Mouse (Mus musculus) frontal cortex, postnatal 36 days (tissue): ENCODE measurements around the gene Cd300ld5.
"Not testable (repeated sequence)": the region's sequence is repeated elsewhere in the genome, so short reads cannot be mapped to it uniquely, and the experiment has no call there.

Experiments used
- DNase-seq, 2 experiments: peaks; one replicate each; pipeline ENCODE4 v3.0.0; 2022; ENCODE audit warnings: low spot score in 2 of 2

Gene Cd300ld5

DNA sequence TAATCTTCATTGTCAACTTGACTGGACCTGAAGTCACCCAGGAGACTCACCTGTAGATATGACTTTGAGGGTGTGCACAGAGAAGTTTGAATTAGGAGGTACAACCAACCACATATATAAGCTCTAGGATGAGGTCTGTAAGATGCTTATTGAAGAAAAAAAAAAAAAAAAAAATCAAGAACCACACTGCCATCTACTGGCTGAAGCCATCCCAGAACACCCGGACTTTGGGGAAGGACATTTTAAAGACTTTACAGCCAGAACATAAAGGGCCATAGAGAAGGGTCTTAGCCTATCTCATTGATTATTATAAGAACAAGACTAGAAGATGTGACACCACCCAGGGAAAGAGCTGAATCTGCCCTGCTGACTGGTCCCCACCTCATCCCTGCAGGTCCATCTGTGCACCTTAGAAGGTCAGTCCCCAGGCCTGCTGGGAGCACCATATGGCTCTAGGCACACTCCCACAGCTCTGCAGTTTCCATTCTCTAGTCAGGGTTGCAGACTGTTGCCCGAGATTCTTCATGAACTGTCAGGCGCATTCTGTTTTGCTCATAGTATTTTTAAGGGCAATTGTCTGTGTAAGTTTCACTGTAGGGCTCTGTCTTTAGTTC lies 11.8 kb upstream of the Cd300ld5 start:
- DNase-seq, result peak in 1 of 2 experiments; percentile 20

- DNase-seq, result no peak
Observed at GRCm38 (mm10) chr11:115048259-115048658, 10.7 kb upstream of the Cd300ld5 start, which contains the start of gene Cd300ld3. TSS of gene Cd300ld3 (minus strand) at chr11:115048409.

DNA sequence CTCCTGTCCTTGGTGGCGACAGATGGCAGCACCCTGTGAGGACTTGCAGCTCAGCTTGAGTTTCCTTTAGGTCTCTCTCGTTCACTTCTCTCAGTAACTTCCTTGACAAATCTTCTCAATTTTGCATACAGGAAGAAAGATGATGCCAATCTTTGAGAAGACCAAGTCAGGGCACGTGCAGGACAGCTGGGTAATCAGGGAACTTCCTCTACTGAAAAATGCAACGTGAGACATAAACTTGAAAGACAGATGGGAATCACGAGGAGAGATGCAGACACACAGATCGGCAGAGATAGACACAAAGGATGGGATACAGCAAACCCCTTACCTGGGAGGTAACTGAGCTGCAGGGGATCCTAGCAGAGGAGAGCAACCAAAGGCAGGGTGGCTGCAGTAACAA lies 10.7 kb downstream of the Cd300ld5 start, which contains the start of gene Cd300ld4:
Cd300ld4 (minus strand) TSS at position 101 of the 400 bp plus-strand sequence.
- DNase-seq, result not testable (repeated sequence)

GRCm38 (mm10) chr11:115016093-115016492 lies 21.5 kb downstream of the Cd300ld5 start, which contains the start of gene Cd300ld2:
TSS of gene Cd300ld2 (minus strand) at chr11:115016193.
- not testable (repeated sequence) for DNase-seq

DNA sequence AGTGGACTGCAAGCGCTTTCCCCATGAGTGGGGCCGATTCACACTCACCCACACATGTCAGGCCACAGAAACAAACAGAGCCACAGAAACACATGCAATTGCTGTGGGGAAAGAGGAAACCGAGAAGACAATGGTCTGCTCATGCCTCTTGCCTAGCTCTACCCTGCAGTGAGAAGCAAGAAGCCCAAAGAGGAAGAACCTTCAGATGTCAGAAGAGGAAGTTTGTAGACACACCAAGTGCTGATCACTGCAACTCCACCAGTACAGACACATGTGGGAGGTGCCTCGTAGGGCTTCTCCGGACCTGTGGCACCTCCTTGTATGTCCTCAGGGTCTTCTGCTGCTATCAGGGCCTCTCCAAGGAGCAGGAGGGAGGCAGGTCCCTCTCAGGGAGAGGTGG lies 33.5 kb downstream of the Cd300ld5 start:
- DNase-seq, result no peak

DNA sequence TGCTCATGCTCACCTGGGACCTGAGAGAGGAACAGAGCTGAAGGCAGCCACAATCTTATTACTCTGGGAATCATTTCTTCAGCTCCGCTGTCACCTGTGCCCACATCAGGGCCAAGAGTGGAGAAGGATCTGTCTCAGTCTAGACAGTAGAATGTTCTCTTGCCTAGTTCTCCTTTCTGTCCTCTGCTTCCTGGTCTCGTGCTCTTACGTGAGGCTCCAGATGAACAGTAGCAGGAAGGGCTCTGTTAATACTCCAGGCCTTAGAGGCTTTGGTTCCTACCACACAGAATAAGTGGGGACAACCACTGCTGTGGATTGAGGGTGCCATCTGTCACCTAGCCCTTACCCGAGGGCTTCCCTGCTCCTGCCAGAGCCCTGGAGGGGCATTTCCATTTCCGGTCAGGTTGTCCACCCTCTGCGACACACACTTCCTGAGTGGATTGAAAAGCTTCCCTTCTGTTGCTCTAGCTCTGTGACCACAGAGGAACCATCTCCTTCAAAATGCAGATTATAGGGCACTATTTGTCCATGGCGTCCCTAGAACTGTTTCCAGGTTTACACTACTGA lies 36.0 kb downstream of the Cd300ld5 start, which contains the start of gene Cd300c2:
Cd300c2 (minus strand) TSS at position 407 of the 567 bp plus-strand sequence.
- no peak for DNase-seq

GRCm38 (mm10) chr11:114989793-114990192 lies 47.8 kb downstream of the Cd300ld5 start, which contains the start of gene Cd300ld:
TSS of gene Cd300ld (minus strand) at chr11:114989922.
- no peak for DNase-seq

DNA sequence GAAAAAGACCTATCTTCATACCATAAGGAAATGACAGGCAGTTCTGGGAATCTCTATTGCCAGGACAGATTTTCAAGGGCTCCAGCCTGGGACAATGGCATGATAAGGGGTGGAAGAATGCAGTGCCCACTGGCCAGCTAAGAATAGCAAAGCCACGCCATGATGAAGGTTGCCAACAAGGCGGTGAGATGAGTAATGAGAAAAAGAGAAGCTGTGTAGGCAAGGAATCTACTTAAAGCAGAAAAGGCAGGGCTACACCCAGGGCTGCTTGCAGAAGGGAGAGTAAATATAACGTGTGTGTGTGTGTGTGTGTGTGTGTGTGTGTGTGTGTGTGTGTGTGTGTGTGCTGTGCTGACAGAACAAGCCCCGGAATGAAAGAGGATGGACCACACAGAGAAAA lies 55.7 kb downstream of the Cd300ld5 start:
- DNase-seq, result peak in 1 of 2 experiments; percentile 13
